Mouse (Mus musculus): ENCODE measurements at regions not wholly inside any gene's neighbourhood (a gene's known extent, or its start where the extent isn't known, plus 50 kb on each side); places are given as distances from the start of the nearest gene placed in this dataset.

- DNase-seq (ENCODE audit: low spot score) = peak; percentile 70
These were observed 355.3 kb downstream of the Rnd3 start for GRCm38 (mm10) chr2:50793616-50794015.

- no peak for DNase-seq (ENCODE audit: low spot score)
These were observed 355.8 kb downstream of the Rnd3 start for GRCm38 (mm10) chr2:50793067-50793466.

- DNase-seq (ENCODE audit: low spot score) = peak; percentile 45
These were observed 359.8 kb downstream of the Rnd3 start for GRCm38 (mm10) chr2:50789051-50789651.

GRCm38 (mm10) chr2:50772101-50772500, 376.8 kb downstream of the Rnd3 start:
- DNase-seq (ENCODE audit: low spot score) = peak; percentile 63

- no peak for DNase-seq (ENCODE audit: low spot score)
These were observed 389.9 kb downstream of the Rnd3 start for GRCm38 (mm10) chr2:50759016-50759415.

GRCm38 (mm10) chr2:50757837-50758541, 390.9 kb downstream of the Rnd3 start:
- DNase-seq (ENCODE audit: low spot score) = no peak

- DNase-seq (ENCODE audit: low spot score) = no peak
These were observed 393.1 kb downstream of the Rnd3 start for GRCm38 (mm10) chr2:50755616-50756450.

GRCm38 (mm10) chr2:50755160-50755559, 393.8 kb downstream of the Rnd3 start:
- no peak for DNase-seq (ENCODE audit: low spot score)

GRCm38 (mm10) chr2:50752408-50752807, 396.5 kb downstream of the Rnd3 start:
- no peak for DNase-seq (ENCODE audit: low spot score)

- DNase-seq (ENCODE audit: low spot score) = no peak
These were observed 398.1 kb downstream of the Rnd3 start for GRCm38 (mm10) chr2:50750799-50751198.

- DNase-seq (ENCODE audit: low spot score) = no peak
These were observed 404.2 kb downstream of the Rnd3 start for GRCm38 (mm10) chr2:50744625-50745214.

- no peak for DNase-seq (ENCODE audit: low spot score)
These were observed 405.1 kb downstream of the Rnd3 start for GRCm38 (mm10) chr2:50743785-50744258.

GRCm38 (mm10) chr2:50742421-50742820, 406.5 kb downstream of the Rnd3 start:
- no peak for DNase-seq (ENCODE audit: low spot score)

- no peak for DNase-seq (ENCODE audit: low spot score)
These were observed 407.6 kb downstream of the Rnd3 start for GRCm38 (mm10) chr2:50741337-50741736.

- DNase-seq (ENCODE audit: low spot score) = no peak
These were observed 409.3 kb downstream of the Rnd3 start for GRCm38 (mm10) chr2:50739599-50739979.

- DNase-seq (ENCODE audit: low spot score) = no peak
These were observed 409.8 kb downstream of the Rnd3 start for GRCm38 (mm10) chr2:50738936-50739598.

- DNase-seq (ENCODE audit: low spot score) = no peak
These were observed 411.2 kb downstream of the Rnd3 start for GRCm38 (mm10) chr2:50737706-50738105.

GRCm38 (mm10) chr2:50735029-50735428, 413.9 kb downstream of the Rnd3 start:
- no peak for DNase-seq (ENCODE audit: low spot score)

GRCm38 (mm10) chr2:50706652-50707051, 410.1 kb upstream of the Mmadhc start:
- no peak for DNase-seq (ENCODE audit: low spot score)

- peak; percentile 55 for DNase-seq (ENCODE audit: low spot score)
These were observed 407.7 kb upstream of the Mmadhc start for GRCm38 (mm10) chr2:50704297-50704696.

All from heart, adult 8-10 months (tissue).